Mouse (Mus musculus) CH12.LX (cell line): Measurements from ENCODE around the gene Itgbl1. TPM values are rescaled to one million over a fixed set of nuclear protein-coding genes. Genes with fewer than 3 reads are reported as not detected.

Experiments used
- DNase-seq: peaks from one replicate; pipeline ENCODE4 v3.0.0-alpha.2; 2013; ENCODE audit errors: extremely low read depth
- H3K27ac ChIP-seq: 2 replicates; pipeline ENCODE4 v1.5.1; 2012; ENCODE audit warnings: low read depth, mild to moderate bottlenecking, control low read depth, moderate library complexity; ENCODE audit not compliant: insufficient read depth
- H3K27me3 ChIP-seq: replicated peaks from 2 replicates; pipeline ENCODE3; 2012; ENCODE audit warnings: inconsistent platforms
- H3K36me3 ChIP-seq, 2 experiments: replicated peaks in 1 of 2; 2 replicates each; pipeline versions ENCODE3 to v1.6.1; 2012; ENCODE audit warnings: inconsistent platforms in 1 of 2, low read length in 1 of 2, mild to moderate bottlenecking in 1 of 2, mixed read lengths in 1 of 2, moderate library complexity in 1 of 2; ENCODE audit not compliant: control insufficient read depth in 1 of 2, insufficient read depth in 1 of 2
- H3K4me1 ChIP-seq, 2 experiments: 2 replicates each; pipeline ENCODE4 v1.6.1; 2012; ENCODE audit warnings: inconsistent platforms in 1 of 2, moderate library complexity in 1 of 2; ENCODE audit not compliant: insufficient read depth in 2 of 2, control insufficient read depth in 1 of 2
- H3K4me2 ChIP-seq: 2 replicates; pipeline ENCODE4 v1.6.1; 2012; ENCODE audit warnings: low read depth, mild to moderate bottlenecking, control low read depth; ENCODE audit not compliant: poor library complexity, insufficient read depth, severe bottlenecking
- H3K4me3 ChIP-seq, 3 experiments: fragments of 150-350 bp in 1 of 3; sonication (generic) in 1 of 3; replicated peaks in 1 of 3; 2 replicates each; pipeline versions ENCODE3 to v1.5.1; 2011 to 2012; ENCODE audit warnings: low read depth in 2 of 3, low read length in 2 of 3, mild to moderate bottlenecking in 2 of 3, moderate library complexity in 2 of 3, control low read depth in 1 of 3, improper control_type of control experiment in 1 of 3, inconsistent platforms in 1 of 3, mixed read lengths in 1 of 3; ENCODE audit not compliant: poor library complexity in 1 of 3
- H3K79me2 ChIP-seq: replicated peaks from 2 replicates; pipeline ENCODE4 v1.6.1; 2012; ENCODE audit warnings: mild to moderate bottlenecking, moderate library complexity; ENCODE audit not compliant: control insufficient read depth, poor library complexity, insufficient read depth, severe bottlenecking; ENCODE audit errors: extremely low read depth
- H3K9ac ChIP-seq: 2 replicates; pipeline ENCODE4 v1.6.1; 2012; ENCODE audit warnings: low read depth, mild to moderate bottlenecking, control low read depth, moderate library complexity; ENCODE audit not compliant: insufficient read depth
- H3K9me3 ChIP-seq: replicated peaks from 2 replicates; pipeline ENCODE3; 2012; ENCODE audit warnings: low read length, inconsistent platforms, mixed read lengths
- BHLHE40 ChIP-seq: IDR thresholded peaks from 2 replicates; pipeline ENCODE4 v1.6.1; 2011; ENCODE audit warnings: mild to moderate bottlenecking, low read depth, low read length, improper control_type of control experiment
- CTCF ChIP-seq, 2 experiments: IDR thresholded peaks in 1 of 2; conservative IDR thresholded peaks in 1 of 2; 2 replicates each; pipeline ENCODE4 v1.5.1; 2011 to 2012; ENCODE audit warnings: low read depth in 2 of 2, low read length in 2 of 2, improper control_type of control experiment in 1 of 2, inconsistent platforms in 1 of 2, mild to moderate bottlenecking in 1 of 2, moderate library complexity in 1 of 2
- EP300 ChIP-seq: IDR thresholded peaks from 2 replicates; pipeline ENCODE4 v1.6.1; 2011; ENCODE audit warnings: low read length, improper control_type of control experiment
- ETS1 ChIP-seq: conservative IDR thresholded peaks from 2 replicates; pipeline ENCODE4 v1.6.1; 2012; ENCODE audit warnings: low read depth, mild to moderate bottlenecking, inconsistent platforms, low read length, improper control_type of control experiment, moderate library complexity
- IRF4 ChIP-seq: IDR thresholded peaks from 2 replicates; pipeline ENCODE4 v1.6.1; 2014; ENCODE audit warnings: low read depth, mild to moderate bottlenecking, inconsistent platforms, low read length, improper control_type of control experiment
- JUN ChIP-seq: IDR thresholded peaks from 2 replicates; pipeline ENCODE4 v1.6.1; 2011; ENCODE audit warnings: low read depth, mild to moderate bottlenecking, low read length, improper control_type of control experiment, moderate library complexity; ENCODE audit not compliant: insufficient read depth
- JUND ChIP-seq: conservative IDR thresholded peaks from 2 replicates; pipeline ENCODE4 v1.6.1; 2011; ENCODE audit warnings: low read depth, low read length, improper control_type of control experiment
- MEF2A ChIP-seq: IDR thresholded peaks from 2 replicates; pipeline ENCODE4 v1.6.1; 2014; ENCODE audit warnings: low read depth, mild to moderate bottlenecking, inconsistent platforms, low read length, improper control_type of control experiment, borderline replicate concordance
- MXI1 ChIP-seq: IDR thresholded peaks from 2 replicates; pipeline ENCODE4 v1.6.1; 2011; ENCODE audit warnings: mild to moderate bottlenecking, low read depth, low read length, improper control_type of control experiment
- NRF1 ChIP-seq: IDR thresholded peaks from 2 replicates; pipeline ENCODE4 v1.6.1; 2014; ENCODE audit warnings: low read depth, mild to moderate bottlenecking, inconsistent platforms, low read length, improper control_type of control experiment, moderate library complexity
- RCOR1 ChIP-seq: conservative IDR thresholded peaks from 2 replicates; pipeline ENCODE4 v1.6.1; 2012; ENCODE audit warnings: low read depth, mild to moderate bottlenecking, inconsistent platforms, low read length, improper control_type of control experiment
- SIN3A ChIP-seq: IDR thresholded peaks from 2 replicates; pipeline ENCODE4 v1.6.1; 2012; ENCODE audit warnings: low read length, improper control_type of control experiment, inconsistent platforms
- SMC3 ChIP-seq: IDR thresholded peaks from 2 replicates; pipeline ENCODE4 v1.6.1; 2011; ENCODE audit warnings: low read depth, low read length, improper control_type of control experiment
- TBP ChIP-seq: conservative IDR thresholded peaks from 2 replicates; pipeline ENCODE4 v1.6.1; 2011; ENCODE audit warnings: low read depth, low read length, improper control_type of control experiment
- TCF12 ChIP-seq: IDR thresholded peaks from 2 replicates; pipeline ENCODE4 v1.6.1; 2014; ENCODE audit warnings: low read depth, mild to moderate bottlenecking, inconsistent platforms, low read length, improper control_type of control experiment
- ZKSCAN1 ChIP-seq: IDR thresholded peaks from 2 replicates; pipeline ENCODE4 v1.6.1; 2012; ENCODE audit warnings: low read depth, inconsistent platforms, low read length, improper control_type of control experiment, borderline replicate concordance
- ZMIZ1 ChIP-seq: IDR thresholded peaks from 2 replicates; pipeline ENCODE4 v1.6.1; 2012; ENCODE audit warnings: low read depth, mild to moderate bottlenecking, inconsistent platforms, low read length, improper control_type of control experiment
- dilution Hi-C: fragments of 300-500 bp; cut with MboI; formaldehyde crosslinking; loops from 2 replicates; pipeline ENCODE4 v1.14.3; 2020; ENCODE audit warnings: low sequenced_read_pairs; ENCODE audit not compliant: extremely low pct_unique_long_range_greater_than_20kb, extremely low pct_ligation_motif_present
- in situ Hi-C: fragments of 300-500 bp; cut with MboI; formaldehyde crosslinking; loops from 3 replicates; pipeline ENCODE4 v1.14.3; 2019; ENCODE audit warnings: low sequenced_read_pairs, low pct_ligation_motif_present, low pct_unique_long_range_greater_than_20kb, mixed read lengths
- polyA plus RNA-seq: library from polyadenylated mRNA; unstranded; fragments of >175 nt; gene quantifications from 2 replicates; pipeline ENCODE4 v1.2.1, GENCODE M21; 2012; ENCODE audit warnings: low read depth; ENCODE audit not compliant: insufficient read length
- total RNA-seq, 2 experiments: library from RNA; depleted of rRNA; stranded (reverse); fragments of 300-350 nt in 1 of 2; fragments of >200 nt in 1 of 2; gene quantifications; 2 replicates each; pipeline ENCODE4 v1.2.3; 2012 to 2014

Gene Itgbl1
- total and polyA plus RNA-seq, 3 experiments: not detected

- no peak for TF ChIP-seq SMC3
- TF ChIP-seq MXI1: no peak
- no peak for TF ChIP-seq JUN
- no peak for TF ChIP-seq ZMIZ1
- no peak for TF ChIP-seq ZKSCAN1
- no peak for TF ChIP-seq SIN3A
- no peaks in the 10 kb centered on the region for H3K9me3 ChIP-seq
- H3K27me3 ChIP-seq: no peaks in the 10 kb centered on the region
- no peaks in the 10 kb centered on the region for H3K4me1 ChIP-seq
- no peak overlapping the region for H3K4me2 ChIP-seq
- H3K4me3 ChIP-seq: no peak overlapping the region
- in situ Hi-C loops (no loop called here), dilution Hi-C loops (no loop called here)
- no peak for DNase-seq
- no peak overlapping the region for H3K9ac ChIP-seq
- H3K27ac ChIP-seq: no peak overlapping the region
- H3K36me3 ChIP-seq: no peaks in the 10 kb centered on the region
- no peaks in the 10 kb centered on the region for H3K79me2 ChIP-seq
Observed at GRCm38 (mm10) chr14:123967996-123968395, 308.2 kb downstream of the Itgbl1 start.

- dilution Hi-C loops (no loop called here), in situ Hi-C loops (no loop called here)
- peak; percentile 45; the same call in 1 of the 2 replicates for TF ChIP-seq BHLHE40
- peak; percentile 56 for TF ChIP-seq ETS1
- TF ChIP-seq TBP: no peak
- peak; percentile 79 for TF ChIP-seq EP300
- peak; percentile 58; the same call in 1 of the 2 replicates for TF ChIP-seq TCF12
- TF ChIP-seq JUN: peak; percentile 68
- peak; percentile 73 for TF ChIP-seq IRF4
- TF ChIP-seq SIN3A: no peak; the same call in 1 of the 2 replicates
- TF ChIP-seq RCOR1: no peak
- no peak for TF ChIP-seq CTCF (conservative IDR thresholded peaks at IDR 0.05 in 1 of 2, IDR thresholded peaks at IDR 0.05 in 1 of 2; ENCODE audit: low read depth in 2 of 2, low read length in 2 of 2)
- TF ChIP-seq SMC3: no peak
- peak; percentile 72; the same call in 1 of the 2 replicates for TF ChIP-seq JUND
- no peak for TF ChIP-seq NRF1
- TF ChIP-seq ZKSCAN1: no peak
- TF ChIP-seq MEF2A: peak; percentile 85
Observed at GRCm38 (mm10) chr14:123990591-123991195, 330.9 kb downstream of the Itgbl1 start.

More at GRCm38 (mm10) chr14:123990591-123991195, 330.9 kb downstream of the Itgbl1 start:
- H3K36me3 ChIP-seq: no peaks in the 10 kb centered on the region
- H3K27me3 ChIP-seq: no peaks in the 10 kb centered on the region
- H3K4me3 ChIP-seq: no peak overlapping the region
- no peaks in the 10 kb centered on the region for H3K9me3 ChIP-seq
- peak; percentile 78 for DNase-seq
- no peak overlapping the region for H3K9ac ChIP-seq
- H3K4me1 ChIP-seq: peaks cover 0 to 24% of the 10 kb centered on the region in 2 experiments; a peak in 3 of 4 replicates
- H3K79me2 ChIP-seq: no peaks in the 10 kb centered on the region
- peak overlapping the region; percentile 31; the same call in 1 of the 2 replicates for H3K27ac ChIP-seq
- peak overlapping the region; percentile 56; the same call in 1 of the 2 replicates for H3K4me2 ChIP-seq

Other genes with a start within 250 kb of the Itgbl1 start
- gene Nalcn, start 32.8 kb upstream of the Itgbl1 start, total RNA-seq (2012; rRNA removed): not detected in 2 replicates
- not detected in 2 replicates for gene Nalcn, start 32.8 kb upstream of the Itgbl1 start, total RNA-seq (2014; rRNA removed)
- not detected in 2 replicates for gene Nalcn, start 32.8 kb upstream of the Itgbl1 start, polyA plus RNA-seq